Mouse (Mus musculus) thymus, adult 2 months (tissue): ENCODE data around the gene Fam189a1.

Experiments
- CTCF ChIP-seq: fragments of 200-500 bp; IDR thresholded peaks from 2 replicates; pipeline ENCODE4 v1.5.1; 2012; ENCODE audit warnings: mild to moderate bottlenecking, control low read depth, low read length, moderate library complexity, borderline replicate concordance; ENCODE audit not compliant: control insufficient read depth, poor library complexity, insufficient read depth; ENCODE audit errors: extremely low read depth
- POLR2A ChIP-seq: fragments of 200-500 bp; IDR thresholded peaks from 2 replicates; pipeline ENCODE4 v1.6.1; 2012; ENCODE audit warnings: mild to moderate bottlenecking, low read length, control low read depth, moderate library complexity; ENCODE audit not compliant: control insufficient read depth, poor library complexity, insufficient read depth; ENCODE audit errors: extremely low read depth

GRCm38 (mm10) chr7:64959087-64959486, 197.3 kb downstream of the Fam189a1 start:
- TF ChIP-seq CTCF, result no peak
- no peak for TF ChIP-seq POLR2A
